Mouse (Mus musculus) C2C12 (cell line): ENCODE data around the gene Prrc2b. TPM values are rescaled to one million over a fixed set of nuclear protein-coding genes. Genes with fewer than 3 reads are reported as not detected.

Source experiments
- H3K27me3 ChIP-seq: one replicate; pipeline ENCODE4 v1.6.1; 2011; ENCODE audit not compliant: control insufficient read depth, insufficient read depth, insufficient read length
- H3K36me3 ChIP-seq: one replicate; pipeline ENCODE4 v1.6.1; 2011; ENCODE audit not compliant: control insufficient read depth, insufficient read depth
- H3K4me3 ChIP-seq: one replicate; pipeline ENCODE4 v1.5.1; 2011; ENCODE audit warnings: mild to moderate bottlenecking, control low read depth; ENCODE audit not compliant: poor library complexity, insufficient read depth, severe bottlenecking
- H3K79me2 ChIP-seq: one replicate; pipeline ENCODE4 v1.6.1; 2011; ENCODE audit not compliant: control insufficient read depth, insufficient read depth
- H3K79me3 ChIP-seq: one replicate; pipeline ENCODE4 v1.6.1; 2011; ENCODE audit warnings: low read depth, control low read depth
- H3ac ChIP-seq: one replicate; pipeline ENCODE3; 2011; ENCODE audit warnings: low read depth; ENCODE audit not compliant: control insufficient read depth, insufficient read length
- CEBPB ChIP-seq: IDR thresholded peaks from one replicate; pipeline ENCODE4 v1.6.1; 2011; ENCODE audit warnings: low read depth, mild to moderate bottlenecking, control low read depth, moderate library complexity
- CTCF ChIP-seq: IDR thresholded peaks from one replicate; pipeline ENCODE4 v1.5.1; 2011; ENCODE audit not compliant: control insufficient read depth, insufficient read depth, insufficient read length
- FOSL1 ChIP-seq: IDR thresholded peaks from one replicate; pipeline ENCODE4 v1.8.0; 2011; ENCODE audit warnings: mild to moderate bottlenecking, low read length; ENCODE audit not compliant: poor library complexity, insufficient read depth, severe bottlenecking
- MAX ChIP-seq: IDR thresholded peaks from one replicate; pipeline ENCODE4 v1.6.1; 2011; ENCODE audit warnings: mild to moderate bottlenecking, control low read depth
- MYOD1 ChIP-seq: IDR thresholded peaks from one replicate; pipeline ENCODE4 v1.6.1; 2011; ENCODE audit warnings: low read depth; ENCODE audit not compliant: control insufficient read depth, insufficient read length
- MYOG ChIP-seq: IDR thresholded peaks from one replicate; pipeline ENCODE4 v1.6.1; 2011; ENCODE audit not compliant: control insufficient read depth, insufficient read length; ENCODE audit errors: extremely low read depth
- USF1 ChIP-seq: IDR thresholded peaks from one replicate; pipeline ENCODE4 v1.6.1; 2011; ENCODE audit warnings: low read depth, mild to moderate bottlenecking, control low read depth, moderate library complexity
- polyA plus RNA-seq: library from polyadenylated mRNA; unstranded; fragments of >200 nt; fragmentation: generic; extraction: Trizol; gene quantifications from one replicate; pipeline ENCODE4 v1.2.1, GENCODE M21; 2012; ENCODE audit warnings: missing spikeins

The Prrc2b gene
- polyA plus RNA-seq, 1 experiment = 45.0 TPM

GRCm38 (mm10) chr2:32160967-32161366 lies 10.1 kb downstream of the Prrc2b start:
- Histone ChIP-seq H3K4me3 (no peak overlapping the region), H3K27me3 (no peaks in the 10 kb centered on the region), H3K79me3 (peaks cover 98% of the 10 kb centered on the region), H3K36me3 (peaks cover 9% of the 10 kb centered on the region), H3K79me2 (peaks cover 100% of the 10 kb centered on the region), H3ac (no peak overlapping the region)
- TF ChIP-seq MAX (no peak), USF1 (no peak), MYOG (no peak), CEBPB (no peak), MYOD1 (no peak), CTCF (no peak), FOSL1 (no peak)

GRCm38 (mm10) chr2:32162102-32162501 lies 11.2 kb downstream of the Prrc2b start:
- Histone ChIP-seq H3K27me3 (no peaks in the 10 kb centered on the region), H3K4me3 (no peak overlapping the region), H3K79me3 (peaks cover 98% of the 10 kb centered on the region), H3K36me3 (peaks cover 4% of the 10 kb centered on the region), H3ac (no peak overlapping the region), H3K79me2 (peaks cover 100% of the 10 kb centered on the region)
- no peak for TF ChIP-seq USF1
- TF ChIP-seq CTCF = no peak
- no peak for TF ChIP-seq CEBPB

- no peak for TF ChIP-seq MAX
- no peak for TF ChIP-seq MYOG
- no peak for TF ChIP-seq CEBPB
- TF ChIP-seq FOSL1 = no peak
- TF ChIP-seq USF1 = no peak
- TF ChIP-seq MYOD1 = no peak
- TF ChIP-seq CTCF = no peak
- H3K79me3 ChIP-seq = peaks cover 95% of the 10 kb centered on the region
- peaks cover 100% of the 10 kb centered on the region for H3K79me2 ChIP-seq
- no peaks in the 10 kb centered on the region for H3K27me3 ChIP-seq
- no peak overlapping the region for H3ac ChIP-seq
- H3K4me3 ChIP-seq = no peak overlapping the region
- peaks cover 4% of the 10 kb centered on the region for H3K36me3 ChIP-seq
Observed at GRCm38 (mm10) chr2:32162646-32163045, 11.8 kb downstream of the Prrc2b start.

- peaks cover 4% of the 10 kb centered on the region for H3K36me3 ChIP-seq
- H3K27me3 ChIP-seq = no peaks in the 10 kb centered on the region
- TF ChIP-seq FOSL1 (no peak), MYOD1 (no peak), CTCF (no peak), USF1 (no peak), MYOG (no peak), CEBPB (no peak), MAX (no peak)
- no peak overlapping the region for H3K4me3 ChIP-seq
- peaks cover 94% of the 10 kb centered on the region for H3K79me3 ChIP-seq
- H3ac ChIP-seq = no peak overlapping the region
- peaks cover 100% of the 10 kb centered on the region for H3K79me2 ChIP-seq
Observed at GRCm38 (mm10) chr2:32163057-32163456, 12.2 kb downstream of the Prrc2b start.

GRCm38 (mm10) chr2:32164503-32164902 lies 13.6 kb downstream of the Prrc2b start:
- H3ac ChIP-seq = no peak overlapping the region
- H3K36me3 ChIP-seq = no peaks in the 10 kb centered on the region
- H3K79me2 ChIP-seq = peaks cover 100% of the 10 kb centered on the region
- no peaks in the 10 kb centered on the region for H3K27me3 ChIP-seq
- TF ChIP-seq CEBPB (no peak), MYOD1 (no peak), MAX (no peak), USF1 (no peak), CTCF (no peak), MYOG (no peak), FOSL1 (no peak)
- H3K79me3 ChIP-seq = peaks cover 94% of the 10 kb centered on the region
- no peak overlapping the region for H3K4me3 ChIP-seq
